Mouse (Mus musculus) hindbrain, embryonic 11.5 days (tissue): ENCODE data around the gene Txnrd1. TPM values are rescaled to one million over a fixed set of nuclear protein-coding genes. Genes with fewer than 3 reads are reported as not detected.

Experiments
- ATAC-seq: fragments of 200-750 bp; cut with Nextera tagmentation; 2 replicates; pipeline ENCODE4 v1.8.0; 2017; ENCODE audit warnings: mild to moderate bottlenecking, moderate TSS enrichment, moderate library complexity; ENCODE audit not compliant: low FRiP score
- DNase-seq: peaks from one replicate; pipeline ENCODE4 v3.0.0-alpha.2; 2015; ENCODE audit warnings: low spot score
- H3K27ac ChIP-seq: fragments of 300-500 bp; sonication (generic); 2 replicates; pipeline ENCODE4 v1.5.1; 2014; ENCODE audit warnings: mild to moderate bottlenecking, low read depth, low read length
- H3K27me3 ChIP-seq: fragments of 300-500 bp; sonication (generic); 2 replicates; pipeline ENCODE4 v1.6.1; 2014; ENCODE audit warnings: mild to moderate bottlenecking, low read length, moderate library complexity, mixed read lengths; ENCODE audit not compliant: control insufficient read depth, insufficient read depth
- H3K36me3 ChIP-seq: fragments of 300-500 bp; sonication (generic); 2 replicates; pipeline ENCODE4 v1.6.1; 2014; ENCODE audit warnings: mild to moderate bottlenecking, low read length, moderate library complexity, mixed read lengths; ENCODE audit not compliant: control insufficient read depth, insufficient read depth
- H3K4me1 ChIP-seq: fragments of 300-500 bp; sonication (generic); replicated peaks from 2 replicates; pipeline ENCODE4 v1.6.1; 2014; ENCODE audit warnings: low read length, mixed read lengths; ENCODE audit not compliant: control insufficient read depth, insufficient read depth
- H3K4me2 ChIP-seq: fragments of 300-500 bp; sonication (generic); replicated peaks from 2 replicates; pipeline ENCODE4 v1.6.1; 2014; ENCODE audit warnings: mild to moderate bottlenecking, low read depth, low read length
- H3K4me3 ChIP-seq: fragments of 300-500 bp; sonication (generic); 2 replicates; pipeline ENCODE4 v1.5.1; 2014; ENCODE audit warnings: low read depth, low read length
- H3K9ac ChIP-seq: fragments of 300-500 bp; sonication (generic); 2 replicates; pipeline ENCODE4 v1.6.1; 2014; ENCODE audit warnings: low read depth, low read length
- H3K9me3 ChIP-seq: fragments of 300-500 bp; sonication (generic); 2 replicates; pipeline ENCODE4 v1.6.1; 2016; ENCODE audit warnings: low read length; ENCODE audit not compliant: control insufficient read depth
- WGBS: fragments of 180-500 bp; shearing (Covaris S2); extraction: QIAGEN DNeasy Blood & Tissue Kit; methylation state at CpG from one replicate; pipeline ENCODE4 v1.1.7; 2014; 5-methylcytosine and 5-hydroxymethylcytosine counted together
- polyA plus RNA-seq: library from polyadenylated mRNA; unstranded; fragments of >200 nt; fragmentation: Nextera tagmentation; extraction: Ambion mirVana; gene quantifications from 2 replicates; pipeline ENCODE4 v1.2.1, GENCODE M21; 2014

Txnrd1 gene
- polyA plus RNA-seq, 1 experiment from 2014 or later: 170 TPM

- no peaks in the 10 kb centered on the region for H3K36me3 ChIP-seq
- H3K9ac ChIP-seq: no peak overlapping the region
- DNase-seq (no peak), ATAC-seq (no peak)
- 64% methylated on average over 11 of the region's 11 CpGs for WGBS
- no peak overlapping the region for H3K27ac ChIP-seq
- H3K4me1 ChIP-seq: no peaks in the 10 kb centered on the region
- no peak overlapping the region for H3K4me3 ChIP-seq
- no peaks in the 10 kb centered on the region for H3K9me3 ChIP-seq
- H3K27me3 ChIP-seq: no peaks in the 10 kb centered on the region
- H3K4me2 ChIP-seq: no peak overlapping the region
Observed at GRCm38 (mm10) chr10:82798312-82798933, 35.3 kb upstream of the Txnrd1 start.

- Histone ChIP-seq H3K4me1 (no peaks in the 10 kb centered on the region), H3K4me2 (no peak overlapping the region), H3K27me3 (no peaks in the 10 kb centered on the region), H3K36me3 (no peaks in the 10 kb centered on the region), H3K27ac (no peak overlapping the region), H3K9me3 (no peaks in the 10 kb centered on the region), H3K9ac (no peak overlapping the region), H3K4me3 (no peak overlapping the region)
- 80% methylated on average over 5 of the region's 5 CpGs for WGBS
- no peak for DNase-seq
- no peak for ATAC-seq
Observed at GRCm38 (mm10) chr10:82800094-82800493, 33.7 kb upstream of the Txnrd1 start.

GRCm38 (mm10) chr10:82804396-82804795 lies 29.4 kb upstream of the Txnrd1 start:
- H3K36me3 ChIP-seq: no peaks in the 10 kb centered on the region
- ATAC-seq (no peak), DNase-seq (no peak)
- no peaks in the 10 kb centered on the region for H3K9me3 ChIP-seq
- no peak overlapping the region for H3K9ac ChIP-seq
- no peak overlapping the region for H3K27ac ChIP-seq
- 66% methylated on average over 3 of the region's 3 CpGs for WGBS
- H3K27me3 ChIP-seq: no peaks in the 10 kb centered on the region
- no peak overlapping the region for H3K4me2 ChIP-seq
- H3K4me3 ChIP-seq: no peak overlapping the region
- H3K4me1 ChIP-seq: no peaks in the 10 kb centered on the region

- Histone ChIP-seq H3K4me1 (no peaks in the 10 kb centered on the region), H3K36me3 (no peaks in the 10 kb centered on the region), H3K4me3 (no peak overlapping the region), H3K27ac (no peak overlapping the region), H3K9ac (no peak overlapping the region), H3K4me2 (no peak overlapping the region), H3K9me3 (no peaks in the 10 kb centered on the region), H3K27me3 (no peaks in the 10 kb centered on the region)
- DNase-seq (no peak), ATAC-seq (no peak)
- WGBS: 86% methylated on average over 6 of the region's 6 CpGs
Observed at GRCm38 (mm10) chr10:82805111-82805510, 28.6 kb upstream of the Txnrd1 start.

- Histone ChIP-seq H3K9ac (no peak overlapping the region), H3K36me3 (no peaks in the 10 kb centered on the region), H3K4me1 (no peaks in the 10 kb centered on the region), H3K4me3 (no peak overlapping the region), H3K9me3 (no peaks in the 10 kb centered on the region), H3K27me3 (no peaks in the 10 kb centered on the region), H3K27ac (no peak overlapping the region), H3K4me2 (no peak overlapping the region)
- DNase-seq (no peak), ATAC-seq (no peak)
- 84% methylated on average over 8 of the region's 8 CpGs for WGBS
Observed at GRCm38 (mm10) chr10:82806414-82806813, 27.3 kb upstream of the Txnrd1 start.

GRCm38 (mm10) chr10:82807238-82807637 lies 26.5 kb upstream of the Txnrd1 start:
- Histone ChIP-seq H3K36me3 (no peaks in the 10 kb centered on the region), H3K27ac (no peak overlapping the region), H3K9ac (no peak overlapping the region), H3K4me2 (no peak overlapping the region), H3K9me3 (no peaks in the 10 kb centered on the region), H3K4me3 (no peak overlapping the region), H3K27me3 (no peaks in the 10 kb centered on the region), H3K4me1 (no peaks in the 10 kb centered on the region)
- WGBS: 80% methylated on average over 7 of the region's 7 CpGs
- no peak for DNase-seq
- ATAC-seq: no peak

- Histone ChIP-seq H3K4me2 (no peak overlapping the region), H3K27ac (no peak overlapping the region), H3K9me3 (no peaks in the 10 kb centered on the region), H3K27me3 (no peaks in the 10 kb centered on the region), H3K4me1 (no peaks in the 10 kb centered on the region), H3K9ac (no peak overlapping the region), H3K36me3 (no peaks in the 10 kb centered on the region), H3K4me3 (no peak overlapping the region)
- WGBS: 56% methylated on average over 6 of the region's 6 CpGs
- DNase-seq (no peak), ATAC-seq (no peak)
Observed at GRCm38 (mm10) chr10:82808155-82808554, 25.6 kb upstream of the Txnrd1 start.

GRCm38 (mm10) chr10:82808891-82809290 lies 24.9 kb upstream of the Txnrd1 start:
- no peak overlapping the region for H3K9ac ChIP-seq
- H3K27ac ChIP-seq: no peak overlapping the region
- H3K36me3 ChIP-seq: no peaks in the 10 kb centered on the region
- ATAC-seq: no peak
- H3K4me2 ChIP-seq: no peak overlapping the region
- H3K9me3 ChIP-seq: no peaks in the 10 kb centered on the region
- no peak overlapping the region for H3K4me3 ChIP-seq
- no peaks in the 10 kb centered on the region for H3K4me1 ChIP-seq
- no peak for DNase-seq
- 81% methylated on average over 8 of the region's 8 CpGs for WGBS
- no peaks in the 10 kb centered on the region for H3K27me3 ChIP-seq

GRCm38 (mm10) chr10:82809352-82809751 lies 24.4 kb upstream of the Txnrd1 start:
- DNase-seq (no peak), ATAC-seq (no peak)
- Histone ChIP-seq H3K4me1 (no peaks in the 10 kb centered on the region), H3K9me3 (no peaks in the 10 kb centered on the region), H3K27me3 (no peaks in the 10 kb centered on the region), H3K27ac (no peak overlapping the region), H3K36me3 (no peaks in the 10 kb centered on the region), H3K9ac (no peak overlapping the region), H3K4me3 (no peak overlapping the region), H3K4me2 (no peak overlapping the region)
- WGBS: 8% methylated on average over 3 of the region's 3 CpGs
